Mouse (Mus musculus): ENCODE data around the gene AC134908.4. TPM values are rescaled to one million over a fixed set of nuclear protein-coding genes. Genes with fewer than 3 reads are reported as not detected.

AC134908.4 gene
- polyA plus RNA-seq (2015; fragmentation: Nextera tagmentation; extraction: Ambion mirVana), result 0.56 and 0.58 TPM in 2 replicates

- Histone ChIP-seq H3K4me3 (peak within 1 kb of the TSS; percentile 79), H3K4me1 (peaks cover 55% of the 10 kb centered on the region), H3K4me2 (peak within 1 kb of the TSS; percentile 68), H3K27me3 (no peaks in the 10 kb centered on the region), H3K9me3 (no peaks in the 10 kb centered on the region), H3K9ac (peak within 1 kb of the TSS; percentile 56), H3K36me3 (0 out of 2 replicates have a peak, but pooled peaks cover 3% of the 10 kb centered on the region), H3K27ac (no peak within 1 kb of the TSS)
- 28% methylated on average over 6 of the region's 6 CpGs for WGBS
- ATAC-seq (ENCODE audit: insufficient number of reproducible peaks, low FRiP score, low TSS enrichment, low read depth), result no peak
These were observed at the start of gene AC134908.4 for GRCm38 (mm10) chr17:25795609-25796092. Gene AC134908.4, minus strand, starts transcription at chr17:25795659.

- Histone ChIP-seq H3K9ac (peak within 1 kb of the TSS; percentile 68), H3K9me3 (no peaks in the 10 kb centered on the region), H3K4me1 (peaks cover 18% of the 10 kb centered on the region), H3K4me2 (peak within 1 kb of the TSS; percentile 62), H3K27ac (peak within 1 kb of the TSS; percentile 89), H3K4me3 (peak within 1 kb of the TSS; percentile 77), H3K36me3 (peaks cover 64% of the 10 kb centered on the region), H3K27me3 (no peaks in the 10 kb centered on the region)
- WGBS, result under 1% methylated on average over 21 of the region's 21 CpGs
- peak; percentile 89 for ATAC-seq (ENCODE audit: insufficient number of reproducible peaks, low FRiP score, low TSS enrichment, low read depth)
These were observed 49.0 kb upstream of the AC134908.4 start, which contains the start of gene Rhot2 for GRCm38 (mm10) chr17:25844396-25844901. Gene Rhot2, minus strand, starts transcription at chr17:25844851.

- no peaks in the 10 kb centered on the region for H3K9me3 ChIP-seq
- no peaks in the 10 kb centered on the region for H3K27me3 ChIP-seq
- 0 out of 2 replicates have a peak, but pooled peaks have one; percentile 1 for ATAC-seq (ENCODE audit: insufficient number of reproducible peaks, low FRiP score, low TSS enrichment, low read depth)
- H3K4me2 ChIP-seq, result peak overlapping the region; percentile 62
- H3K4me3 ChIP-seq, result peak overlapping the region; percentile 77
- WGBS, result 3% methylated on average over 35 of the region's 38 CpGs
- peaks cover 18% of the 10 kb centered on the region for H3K4me1 ChIP-seq
- peaks cover 66% of the 10 kb centered on the region for H3K36me3 ChIP-seq
- H3K27ac ChIP-seq, result peak overlapping the region; percentile 89
- H3K9ac ChIP-seq, result peak overlapping the region; percentile 68
These were observed 48.4 kb upstream of the AC134908.4 start for GRCm38 (mm10) chr17:25843636-25844395.

GRCm38 (mm10) chr17:25843122-25843521 lies 47.7 kb upstream of the AC134908.4 start:
- ATAC-seq (ENCODE audit: insufficient number of reproducible peaks, low FRiP score, low TSS enrichment, low read depth), result no peak
- no peaks in the 10 kb centered on the region for H3K27me3 ChIP-seq
- H3K36me3 ChIP-seq, result peaks cover 67% of the 10 kb centered on the region
- 0 out of 2 replicates have a peak overlapping the region, but pooled peaks have one; percentile 68 for H3K9ac ChIP-seq
- H3K4me3 ChIP-seq, result peak overlapping the region; percentile 77
- H3K4me2 ChIP-seq, result peak overlapping the region; percentile 62
- H3K9me3 ChIP-seq, result no peaks in the 10 kb centered on the region
- H3K27ac ChIP-seq, result no peak overlapping the region
- peaks cover 18% of the 10 kb centered on the region for H3K4me1 ChIP-seq
- 92% methylated on average over 4 of the region's 4 CpGs for WGBS

GRCm38 (mm10) chr17:25842509-25842908 lies 47.0 kb upstream of the AC134908.4 start:
- no peak overlapping the region for H3K4me2 ChIP-seq
- no peak for ATAC-seq (ENCODE audit: insufficient number of reproducible peaks, low FRiP score, low TSS enrichment, low read depth)
- no peak overlapping the region for H3K4me3 ChIP-seq
- peaks cover 65% of the 10 kb centered on the region for H3K36me3 ChIP-seq
- no peaks in the 10 kb centered on the region for H3K9me3 ChIP-seq
- H3K9ac ChIP-seq, result no peak overlapping the region
- no peaks in the 10 kb centered on the region for H3K27me3 ChIP-seq
- 72% methylated on average over 3 of the region's 3 CpGs for WGBS
- H3K27ac ChIP-seq, result no peak overlapping the region
- H3K4me1 ChIP-seq, result peaks cover 21% of the 10 kb centered on the region

DNA sequence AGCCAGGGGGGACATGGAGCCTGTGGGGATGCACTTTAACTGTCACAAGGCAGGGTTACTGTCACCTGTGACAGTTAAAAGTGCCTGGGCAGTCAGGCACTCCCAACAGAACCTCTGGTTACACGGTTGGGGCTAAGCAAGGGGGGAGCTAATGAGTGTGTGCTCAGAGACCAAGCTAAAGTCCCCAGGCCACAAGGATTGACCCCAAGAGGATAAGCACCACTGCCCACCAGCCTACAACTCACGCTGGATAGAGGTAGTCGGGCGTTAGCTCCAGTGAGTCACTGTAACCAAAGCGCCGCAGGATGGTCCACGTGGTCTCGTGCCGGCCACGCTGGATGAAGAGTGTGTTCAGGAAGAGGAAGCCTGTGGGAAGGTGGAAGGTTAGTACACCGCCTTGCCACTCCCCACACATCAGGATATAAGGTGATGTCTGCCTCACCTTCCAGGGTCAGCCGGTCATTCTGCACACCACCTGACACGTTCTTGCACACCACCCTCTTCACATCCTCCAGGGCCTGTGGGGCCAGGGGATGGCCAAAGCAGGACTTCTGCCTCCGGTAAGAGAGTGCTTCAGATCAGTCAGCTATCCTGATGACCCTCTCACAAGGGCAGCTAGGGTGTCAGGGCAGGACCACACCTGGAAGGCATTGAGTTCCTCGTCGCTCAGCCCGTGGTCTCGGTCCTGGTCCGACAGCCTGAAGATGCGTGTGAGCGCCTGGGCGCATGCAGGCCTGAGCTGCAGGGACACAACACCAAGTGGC lies 45.8 kb upstream of the AC134908.4 start, which contains the start of gene Gm20683:
Gm20683 (minus strand) TSS at position 647 of the 764 bp plus-strand sequence.
- Histone ChIP-seq H3K27me3 (no peaks in the 10 kb centered on the region), H3K4me3 (no peak within 1 kb of the TSS), H3K9me3 (no peaks in the 10 kb centered on the region), H3K36me3 (peaks cover 56% of the 10 kb centered on the region), H3K4me1 (peaks cover 33% of the 10 kb centered on the region), H3K9ac (no peak within 1 kb of the TSS), H3K4me2 (no peak within 1 kb of the TSS), H3K27ac (no peak within 1 kb of the TSS)
- ATAC-seq (ENCODE audit: insufficient number of reproducible peaks, low FRiP score, low TSS enrichment, low read depth), result no peak
- 94% methylated on average over 22 of the region's 22 CpGs for WGBS

DNA sequence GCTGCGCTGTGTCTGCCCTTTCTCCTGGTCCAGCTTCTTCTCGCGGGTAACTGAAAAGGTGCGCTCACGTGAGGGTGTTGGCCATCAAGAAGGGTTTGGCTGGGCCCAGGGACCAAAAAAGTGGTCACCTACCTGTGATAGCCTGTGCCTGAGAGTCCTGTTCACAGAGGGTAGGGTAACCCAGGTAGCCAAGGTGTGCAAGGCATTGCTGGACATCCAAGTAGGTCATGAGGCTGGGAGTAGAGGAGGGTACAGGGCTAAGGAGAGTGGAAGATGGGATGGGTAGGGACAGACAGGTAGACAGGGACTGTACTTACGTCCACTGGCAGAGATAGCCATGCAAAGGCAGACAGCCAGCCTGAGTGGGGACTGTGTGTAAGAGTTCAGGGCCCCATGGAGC lies 45.1 kb upstream of the AC134908.4 start:
- 96% methylated on average over 6 of the region's 6 CpGs for WGBS
- H3K36me3 ChIP-seq, result peaks cover 53% of the 10 kb centered on the region
- no peaks in the 10 kb centered on the region for H3K9me3 ChIP-seq
- no peaks in the 10 kb centered on the region for H3K27me3 ChIP-seq
- no peak overlapping the region for H3K27ac ChIP-seq
- no peak overlapping the region for H3K4me3 ChIP-seq
- no peak overlapping the region for H3K9ac ChIP-seq
- H3K4me2 ChIP-seq, result no peak overlapping the region
- H3K4me1 ChIP-seq, result peaks cover 40% of the 10 kb centered on the region
- ATAC-seq (ENCODE audit: insufficient number of reproducible peaks, low FRiP score, low TSS enrichment, low read depth), result no peak

DNA sequence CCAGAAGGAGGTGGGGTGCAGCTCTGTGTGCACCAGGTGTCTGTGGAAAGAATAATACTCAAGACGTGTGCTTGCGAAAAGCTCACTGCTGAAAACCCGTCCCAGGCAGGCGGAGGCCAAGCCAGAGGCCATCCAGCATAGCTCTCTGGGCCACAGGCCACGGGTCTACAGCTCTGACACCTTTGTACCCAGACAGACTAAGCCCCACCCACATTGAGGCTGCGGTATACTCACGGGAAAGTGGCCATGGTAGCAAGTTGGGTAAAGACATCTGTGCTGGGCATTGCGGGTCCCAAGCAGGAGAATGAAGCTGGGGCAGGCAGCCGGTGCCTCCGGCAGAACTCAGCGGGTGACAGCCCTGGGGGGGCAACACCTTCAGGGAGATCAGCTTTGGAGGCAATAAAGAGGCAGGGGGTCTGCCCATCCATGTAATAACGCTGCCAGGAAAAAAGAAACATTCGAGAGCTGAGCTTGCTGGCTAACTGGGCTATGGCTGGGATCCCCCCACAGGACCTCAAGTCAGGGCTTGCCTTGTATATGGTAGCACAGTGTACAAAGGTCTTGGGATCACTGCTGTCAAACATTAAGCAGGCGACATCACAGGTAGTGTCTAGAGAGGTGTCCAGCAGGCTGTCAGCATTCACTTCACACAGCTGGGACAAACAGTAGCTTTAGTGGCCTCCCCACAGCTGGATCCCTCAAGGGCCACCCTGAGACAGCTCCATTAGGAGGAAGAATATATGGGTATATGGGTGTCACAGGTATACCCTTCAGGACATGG lies 44.2 kb upstream of the AC134908.4 start:
- ATAC-seq (ENCODE audit: insufficient number of reproducible peaks, low FRiP score, low TSS enrichment, low read depth), result no peak
- no peak overlapping the region for H3K9ac ChIP-seq
- WGBS, result 79% methylated on average over 14 of the region's 14 CpGs
- H3K27me3 ChIP-seq, result no peaks in the 10 kb centered on the region
- H3K4me3 ChIP-seq, result no peak overlapping the region
- no peaks in the 10 kb centered on the region for H3K9me3 ChIP-seq
- H3K36me3 ChIP-seq, result peaks cover 61% of the 10 kb centered on the region
- no peak overlapping the region for H3K27ac ChIP-seq
- no peak overlapping the region for H3K4me2 ChIP-seq
- H3K4me1 ChIP-seq, result peaks cover 44% of the 10 kb centered on the region

DNA sequence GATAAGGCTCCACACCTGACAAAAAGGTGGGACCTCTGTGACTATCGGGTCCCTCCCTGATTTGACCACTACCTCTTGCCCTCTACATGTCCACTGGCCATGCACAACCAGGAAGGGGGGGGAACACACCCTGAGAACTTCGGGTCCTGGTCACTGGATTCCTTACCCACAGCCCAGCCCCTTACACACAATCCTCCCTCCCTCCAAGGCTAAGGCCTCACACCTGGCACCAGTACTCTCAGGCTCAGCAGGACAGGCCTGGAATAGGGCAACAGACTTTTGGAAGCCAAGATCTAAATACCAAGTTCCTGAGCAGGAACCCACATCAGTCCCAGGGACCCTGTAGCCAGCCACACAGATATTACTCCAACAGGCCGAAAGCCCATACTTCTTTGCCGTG lies 43.4 kb upstream of the AC134908.4 start:
- no peak for ATAC-seq (ENCODE audit: insufficient number of reproducible peaks, low FRiP score, low TSS enrichment, low read depth)
- Histone ChIP-seq H3K4me1 (peaks cover 49% of the 10 kb centered on the region), H3K27me3 (no peaks in the 10 kb centered on the region), H3K36me3 (peaks cover 61% of the 10 kb centered on the region), H3K9me3 (no peaks in the 10 kb centered on the region), H3K4me2 (no peak overlapping the region), H3K27ac (no peak overlapping the region), H3K4me3 (no peak overlapping the region), H3K9ac (no peak overlapping the region)
- WGBS, result 84% methylated on average over 4 of the region's 4 CpGs

DNA sequence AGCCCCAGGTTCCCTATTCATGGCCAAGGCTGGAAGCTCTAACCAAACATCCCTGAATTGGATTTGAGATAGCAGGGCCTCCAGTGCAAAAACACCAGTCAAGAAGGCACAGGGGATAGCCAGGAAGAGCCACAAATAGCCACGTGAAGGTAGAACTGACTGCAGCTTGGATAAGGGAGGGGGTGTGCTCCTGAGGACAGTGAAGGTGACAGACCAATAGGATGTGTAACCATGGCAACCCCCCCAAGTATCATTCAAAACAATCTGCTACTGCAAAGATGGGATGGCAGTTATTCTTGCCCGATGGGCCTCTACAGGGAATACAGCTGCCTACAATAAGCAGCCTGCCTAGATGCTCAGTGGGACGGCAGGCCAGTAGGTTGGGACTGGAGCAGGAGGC lies 42.1 kb upstream of the AC134908.4 start:
- H3K4me1 ChIP-seq, result peaks cover 42% of the 10 kb centered on the region
- peak overlapping the region; percentile 38; the same call in 1 of the 2 replicates for H3K4me3 ChIP-seq
- peak overlapping the region; percentile 75; the same call in 1 of the 2 replicates for H3K4me2 ChIP-seq
- H3K27ac ChIP-seq, result 0 out of 2 replicates have a peak overlapping the region, but pooled peaks have one; percentile 47
- no peaks in the 10 kb centered on the region for H3K27me3 ChIP-seq
- ATAC-seq (ENCODE audit: insufficient number of reproducible peaks, low FRiP score, low TSS enrichment, low read depth), result no peak
- H3K36me3 ChIP-seq, result peaks cover 57% of the 10 kb centered on the region
- 0 out of 2 replicates have a peak overlapping the region, but pooled peaks have one; percentile 41 for H3K9ac ChIP-seq
- WGBS, result 60% methylated on average over 3 of the region's 3 CpGs
- H3K9me3 ChIP-seq, result no peaks in the 10 kb centered on the region

- Histone ChIP-seq H3K36me3 (peaks cover 52% of the 10 kb centered on the region), H3K4me3 (peak within 1 kb of the TSS; percentile 38), H3K9me3 (no peaks in the 10 kb centered on the region), H3K27ac (peak within 1 kb of the TSS; percentile 47; the same call in 1 of the 2 replicates), H3K9ac (peak within 1 kb of the TSS; percentile 41), H3K4me2 (peak within 1 kb of the TSS; percentile 86), H3K4me1 (peaks cover 43% of the 10 kb centered on the region), H3K27me3 (no peaks in the 10 kb centered on the region)
- 3% methylated on average over 29 of the region's 29 CpGs for WGBS
- no peak for ATAC-seq (ENCODE audit: insufficient number of reproducible peaks, low FRiP score, low TSS enrichment, low read depth)
These were observed 41.6 kb upstream of the AC134908.4 start, which contains the start of gene Rhbdl1 for GRCm38 (mm10) chr17:25837076-25837410. Gene Rhbdl1, minus strand, starts transcription at chr17:25837295.

Data from limb, embryonic 15.5 days (tissue).